Mouse (Mus musculus) cortical plate, adult 2 months (tissue): Measurements from ENCODE around the gene Xlr4a. TPM values are rescaled to one million over a fixed set of nuclear protein-coding genes. Genes with fewer than 3 reads are reported as not detected.

Experiments
- H3K27ac ChIP-seq: fragments of 200-500 bp; 2 replicates; pipeline ENCODE4 v1.5.1; 2012; ENCODE audit warnings: low read length, control low read depth, inconsistent platforms; ENCODE audit not compliant: insufficient read depth
- H3K4me1 ChIP-seq: fragments of 200-500 bp; 2 replicates; pipeline ENCODE4 v1.6.1; 2011; ENCODE audit warnings: low read length; ENCODE audit not compliant: control insufficient read depth, insufficient read depth
- H3K4me3 ChIP-seq: fragments of 200-500 bp; 2 replicates; pipeline ENCODE4 v1.5.1; 2011; ENCODE audit warnings: mild to moderate bottlenecking, low read length, control low read depth; ENCODE audit not compliant: insufficient read depth
- CTCF ChIP-seq: fragments of 200-500 bp; IDR thresholded peaks from 2 replicates; pipeline ENCODE4 v1.5.1; 2011; ENCODE audit warnings: mild to moderate bottlenecking, control low read depth, low read length; ENCODE audit not compliant: insufficient read depth; ENCODE audit errors: extremely low read depth
- POLR2A ChIP-seq: fragments of 200-500 bp; IDR thresholded peaks from 2 replicates; pipeline ENCODE4 v1.6.1; 2011; ENCODE audit warnings: mild to moderate bottlenecking, low read length, control low read depth; ENCODE audit not compliant: insufficient read depth; ENCODE audit errors: extremely low read depth
- polyA plus RNA-seq: library from polyadenylated mRNA; depleted of rRNA; stranded (reverse); fragments of >200 nt; gene quantifications from 2 replicates; pipeline ENCODE4 v1.2.3, GENCODE M21; 2012; rRNA removed

Gene Xlr4a
- polyA plus RNA-seq, 1 experiment = 0.67 TPM

- Histone ChIP-seq H3K27ac (no peak overlapping the region), H3K4me3 (no peak overlapping the region), H3K4me1 (no peaks in the 10 kb centered on the region)
- TF ChIP-seq CTCF = peak; percentile 90
- TF ChIP-seq POLR2A = peak; percentile 15; the same call in 1 of the 2 replicates
Observed at GRCm38 (mm10) chrX:73053860-73054563, 28.3 kb downstream of the Xlr4a start.

GRCm38 (mm10) chrX:73039666-73040065 lies 42.6 kb downstream of the Xlr4a start:
- H3K4me1 ChIP-seq = no peaks in the 10 kb centered on the region
- TF ChIP-seq POLR2A = no peak
- no peak for TF ChIP-seq CTCF
- no peak overlapping the region for H3K27ac ChIP-seq
- no peak overlapping the region for H3K4me3 ChIP-seq

- H3K27ac ChIP-seq = no peak overlapping the region
- no peaks in the 10 kb centered on the region for H3K4me1 ChIP-seq
- H3K4me3 ChIP-seq = no peak overlapping the region
- no peak for TF ChIP-seq CTCF
Observed at GRCm38 (mm10) chrX:73038831-73039230, 43.4 kb downstream of the Xlr4a start.

GRCm38 (mm10) chrX:73037003-73037402 lies 45.3 kb downstream of the Xlr4a start, which contains the start of gene Pnma5:
Gene Pnma5 (minus strand): TSS chrX:73037103.
- no peak within 1 kb of the TSS for H3K4me3 ChIP-seq
- no peaks in the 10 kb centered on the region for H3K4me1 ChIP-seq
- no peak within 1 kb of the TSS for H3K27ac ChIP-seq
- TF ChIP-seq POLR2A (no peak), CTCF (no peak)

Other genes starting within 250 kb of the Xlr4a start
- 41.4 and 44.3 TPM in 2 replicates for gene Cetn2, start 164.1 kb downstream of the Xlr4a start, polyA plus RNA-seq
- 32.1 and 36.4 TPM in 2 replicates for gene Nsdhl, start 163.9 kb downstream of the Xlr4a start, polyA plus RNA-seq
- 0.91 and 0.94 TPM in 2 replicates for gene Zfp185, start 95.1 kb downstream of the Xlr4a start, polyA plus RNA-seq
- 0.13 and 0.25 TPM in 2 replicates for gene Pnma5, start 45.4 kb downstream of the Xlr4a start, polyA plus RNA-seq
- 15.9 and 20.8 TPM in 2 replicates for gene Pnma3, start 17.7 kb downstream of the Xlr4a start, polyA plus RNA-seq
- gene Xlr3a, start 14.6 kb upstream of the Xlr4a start, polyA plus RNA-seq = 2.0 and 3.6 TPM in 2 replicates
- 0.28 and 0.31 TPM in 2 replicates for gene Gm14685, start 34.6 kb upstream of the Xlr4a start, polyA plus RNA-seq
- not detected in 2 replicates for gene Xlr5b, start 66.3 kb upstream of the Xlr4a start, polyA plus RNA-seq
- gene DXBay18, start 67.0 kb upstream of the Xlr4a start, polyA plus RNA-seq = 0.52 and 0.55 TPM in 2 replicates
- gene Spin2d, start 94.5 kb upstream of the Xlr4a start, polyA plus RNA-seq = not detected in 2 replicates
- gene Xlr3b, start 109.7 kb upstream of the Xlr4a start, polyA plus RNA-seq = 4.6 and 5.3 TPM in 2 replicates
- 0.93 and 1.6 TPM in 2 replicates for gene Xlr4b, start 131.9 kb upstream of the Xlr4a start, polyA plus RNA-seq
- 14.9 and 15.2 TPM in 2 replicates for gene F8a, start 145.8 kb upstream of the Xlr4a start, polyA plus RNA-seq
- 0.17 and 0.29 TPM in 2 replicates for gene Xlr4c, start 160.7 kb upstream of the Xlr4a start, polyA plus RNA-seq
- not detected in 2 replicates for gene Xlr3c, start 182.9 kb upstream of the Xlr4a start, polyA plus RNA-seq
- gene Xlr5a, start 210.5 kb upstream of the Xlr4a start, polyA plus RNA-seq = not detected in 2 replicates
- not detected in 2 replicates for gene Xlr5c, start 210.5 kb upstream of the Xlr4a start, polyA plus RNA-seq